9 mouse cellular contexts compared by ENCODE assay signal in genomic region chr16:44557084-44557483, GRCm38 (mm10). TPM values are rescaled to one million over a fixed set of nuclear protein-coding genes. Genes with fewer than 3 reads are reported as not detected.
A peak's percentile ranks its signal among the peaks of the same experiment; 100 is the strongest.
DNase-seq lines count a peak whose midpoint lies in the region; ATAC-seq and TF ChIP-seq lines count a peak whose summit lies in the region.
"Had no signal": no experiment of that assay in that cellular context is flagged by ENCODE, and none has a peak within 500 bp of the region (broad histone marks: within the 10 kb centered on the region; RNA-seq: fewer than 3 reads in every experiment).

No protein-coding gene starts in this region.

- H3K4me1 ChIP-seq in kidney, adult 2 months (ENCODE audit: control insufficient read depth, insufficient read depth, low read length) = no peaks in the 10 kb centered on the region
- H3K4me1 ChIP-seq in forebrain, embryonic 16.5 days (replicated peaks; ENCODE audit: control insufficient read depth, insufficient read depth, low read length) = peaks cover 42% of the 10 kb centered on the region
- H3K4me1 ChIP-seq in midbrain, embryonic 12.5 days = peaks cover 65% of the 10 kb centered on the region

- H3K9ac ChIP-seq in forebrain, embryonic 16.5 days (replicated peaks; ENCODE audit: low read depth, low read length) = peak overlapping the region; percentile 85
- peak overlapping the region; percentile 95 for H3K9ac ChIP-seq in midbrain, embryonic 12.5 days (replicated peaks)

- no peaks in the 10 kb centered on the region for H3K36me3 ChIP-seq in kidney, adult 2 months (ENCODE audit: control insufficient read depth, insufficient read depth, low read length)
- no peaks in the 10 kb centered on the region for H3K36me3 ChIP-seq in forebrain, embryonic 16.5 days (ENCODE audit: control insufficient read depth, insufficient read depth)
- no peaks in the 10 kb centered on the region for H3K36me3 ChIP-seq in midbrain, embryonic 12.5 days

- peak overlapping the region; percentile 77; the same call in 1 of the 2 replicates for H3K27ac ChIP-seq in kidney, adult 2 months (ENCODE audit: insufficient read depth, low read depth, low read length)
- 0 out of 2 replicates have a peak overlapping the region, but pooled peaks have one; percentile 15 for H3K27ac ChIP-seq in forebrain, embryonic 16.5 days (ENCODE audit: low read length)
- H3K27ac ChIP-seq in midbrain, embryonic 12.5 days (replicated peaks) = peak overlapping the region; percentile 95
- H3K27ac ChIP-seq: macrophage had no signal

- no peak for DNase-seq in kidney, adult 2 months
- no peak for DNase-seq in kidney, adult 9 months
- DNase-seq in cerebellum, adult 8-10 months = peak; percentile 39
- DNase-seq in urinary bladder, postnatal 36 days (ENCODE audit: low spot score in 2 of 2) = no peak
- DNase-seq in spleen, adult 18-20 months = no peak
- no peak for DNase-seq in natural killer cell, adult 2 months (ENCODE audit: low spot score in 2 of 2)

- no peak for TF ChIP-seq CTCF in kidney, adult 2 months (conservative IDR thresholded peaks at IDR 0.05; ENCODE audit: insufficient read depth, insufficient read length, low read depth, low read length)

- WGBS in kidney, adult 2 months = 47% methylated on average over 7 of the region's 7 CpGs
- WGBS in forebrain, embryonic 16.5 days = 6% methylated on average over 7 of the region's 7 CpGs
- 14% methylated on average over 7 of the region's 7 CpGs for WGBS in midbrain, embryonic 12.5 days

- peak overlapping the region; percentile 89 for H3K4me2 ChIP-seq in forebrain, embryonic 16.5 days (ENCODE audit: low read length)
- peak overlapping the region; percentile 61 for H3K4me2 ChIP-seq in midbrain, embryonic 12.5 days (replicated peaks)

- H3K27me3 ChIP-seq in kidney, adult 2 months (replicated peaks; ENCODE audit: control insufficient read depth, insufficient read depth, low read length) = no peaks in the 10 kb centered on the region
- H3K27me3 ChIP-seq in forebrain, embryonic 16.5 days (replicated peaks; ENCODE audit: control insufficient read depth, insufficient read depth, low read length) = no peaks in the 10 kb centered on the region
- no peaks in the 10 kb centered on the region; the same call in 1 of the 2 replicates for H3K27me3 ChIP-seq in midbrain, embryonic 12.5 days

- no peak for TF ChIP-seq POLR2A in kidney, adult 2 months (IDR thresholded peaks at IDR 0.05; ENCODE audit: low read depth, low read length)

- H3K9me3 ChIP-seq in forebrain, embryonic 16.5 days (ENCODE audit: control insufficient read depth, low read length) = no peaks in the 10 kb centered on the region
- H3K9me3 ChIP-seq in midbrain, embryonic 12.5 days = no peaks in the 10 kb centered on the region

- H3K4me3 ChIP-seq in kidney, adult 2 months (ENCODE audit: insufficient read depth, low read depth, low read length) = peak overlapping the region; percentile 66
- peak overlapping the region; percentile 86 for H3K4me3 ChIP-seq in forebrain, embryonic 16.5 days (replicated peaks; ENCODE audit: low read length)
- peak overlapping the region; percentile 91 for H3K4me3 ChIP-seq in midbrain, embryonic 12.5 days

- ATAC-seq in forebrain, embryonic 16.5 days = no peak
- ATAC-seq in midbrain, embryonic 12.5 days (ENCODE audit: low FRiP score, low read depth) = no peak

RNA-seq across cellular contexts. Expression of gene Boc, which starts 1.6 kb away (rescaled TPM):
- 8.5 and 8.8 TPM in 2 replicates for polyA plus RNA-seq in kidney, adult 2 months (2012; rRNA removed)
- polyA plus RNA-seq in forebrain, embryonic 16.5 days (2015; fragmentation: Nextera tagmentation; extraction: Ambion mirVana) = 15.2 and 17.6 TPM in 2 replicates
- 52.4 and 67.7 TPM in 2 replicates for polyA plus RNA-seq in midbrain, embryonic 12.5 days (2016; fragmentation: Nextera tagmentation; extraction: Ambion mirVana)

Comparison
In these comparisons a context has a peak if more than half of its experiments do, and no peak if none do; other contexts are left out.
1. H3K27ac ChIP-seq: peak in every context shown above with its lines; median percentile 95 in midbrain, embryonic 12.5 days; 77 in kidney, adult 2 months; 15 in forebrain, embryonic 16.5 days.